Mouse (Mus musculus): Measurements from ENCODE around the gene Exoc2. TPM values are rescaled to one million over a fixed set of nuclear protein-coding genes. Genes with fewer than 3 reads are reported as not detected.

Exoc2 gene
- total and polyA plus RNA-seq, 3 experiments: 22.1 to 26.0 TPM; not detected in 1

DNA sequence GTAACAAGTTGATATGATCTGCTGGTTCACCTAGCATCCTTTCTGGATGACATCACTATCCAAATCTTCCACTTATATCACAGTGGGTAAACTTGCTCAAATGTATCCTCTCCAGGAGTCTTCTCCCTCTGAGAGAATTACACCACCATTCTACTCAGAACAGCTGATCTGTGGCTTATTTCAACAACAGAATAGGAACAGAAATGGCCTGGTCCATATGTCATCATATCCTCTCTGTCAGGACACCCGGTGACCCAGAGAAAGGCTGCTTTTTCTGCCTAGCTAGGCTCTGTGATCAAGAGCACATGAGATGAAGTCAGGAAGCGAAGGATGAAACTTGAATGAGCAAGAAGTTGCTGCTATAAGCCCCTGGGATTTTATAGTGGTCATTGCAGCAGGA, 13.8 kb upstream of the Exoc2 start:
- H3K27me3 ChIP-seq (ENCODE audit: control insufficient read depth in 1 of 2, insufficient read depth in 2 of 2, low read length in 2 of 2): peaks cover 2 to 13% of the 10 kb centered on the region in 2 experiments
- H3K9ac ChIP-seq (ENCODE audit: control insufficient read depth, low read depth, low read length, poor library complexity, severe bottlenecking): no peak overlapping the region
- H3K27ac ChIP-seq (ENCODE audit: control insufficient read depth, low read depth, low read length): no peak overlapping the region

DNA sequence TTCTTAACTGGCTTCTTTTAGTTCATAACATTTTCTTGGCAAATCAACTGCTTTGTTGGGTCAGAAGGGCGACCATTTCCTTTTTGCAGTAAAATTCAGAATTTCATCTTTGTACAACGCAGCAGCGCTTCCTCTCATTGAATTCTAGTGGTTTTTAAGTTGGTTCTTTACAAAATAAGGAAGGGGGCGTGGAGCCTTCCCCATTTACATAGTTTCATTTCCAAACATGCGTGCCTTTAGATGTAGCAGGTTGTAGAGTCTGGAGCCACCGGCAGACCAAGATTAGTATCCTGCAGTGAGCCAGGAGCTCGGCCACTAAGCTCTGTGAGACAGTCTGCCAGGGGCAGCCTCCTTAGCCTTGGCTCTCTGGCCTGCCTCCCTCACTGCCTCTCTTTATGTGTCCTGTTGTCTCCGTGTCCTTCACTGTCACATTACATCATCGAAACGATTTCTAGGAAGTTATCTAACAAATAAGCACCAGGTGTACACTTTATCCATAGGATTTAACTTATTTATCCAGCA, 13.1 kb upstream of the Exoc2 start:
- H3K27ac ChIP-seq (ENCODE audit: control insufficient read depth, low read depth, low read length): no peak overlapping the region
- H3K79me2 ChIP-seq (ENCODE audit: control insufficient read depth, insufficient read depth, low read length, poor library complexity): no peaks in the 10 kb centered on the region
- H3K9me3 ChIP-seq (replicated peaks; ENCODE audit: insufficient read depth, low read length): no peaks in the 10 kb centered on the region
- no peak for DNase-seq (ENCODE audit: low read depth, low spot score)
- TF ChIP-seq RCOR1 (IDR thresholded peaks at IDR 0.05; ENCODE audit: low read depth, low read length): no peak
- TF ChIP-seq TAL1 (IDR thresholded peaks at IDR 0.05; ENCODE audit: low read length): no peak
- TF ChIP-seq TCF12 (IDR thresholded peaks at IDR 0.05; ENCODE audit: low read depth, low read length): no peak
- no peak for TF ChIP-seq ZKSCAN1 (IDR thresholded peaks at IDR 0.05; ENCODE audit: low read depth, low read length)
- no peak for TF ChIP-seq ELF1 (IDR thresholded peaks at IDR 0.05; ENCODE audit: low read depth, low read length)
- TF ChIP-seq ZNF384 (IDR thresholded peaks at IDR 0.05; ENCODE audit: low read depth, low read length): no peak
- no peak for TF ChIP-seq POLR2AphosphoS5 (IDR thresholded peaks at IDR 0.05; ENCODE audit: borderline replicate concordance, low read depth, low read length)
- TF ChIP-seq USF1 (IDR thresholded peaks at IDR 0.05; ENCODE audit: low read depth, low read length): no peak
- H3K36me3 ChIP-seq (ENCODE audit: control insufficient read depth in 1 of 2, insufficient read depth in 2 of 2, low read length in 2 of 2): no peaks in the 10 kb centered on the region
- H3K9ac ChIP-seq (ENCODE audit: control insufficient read depth, low read depth, low read length, poor library complexity, severe bottlenecking): no peak overlapping the region
- H3K4me3 ChIP-seq (ENCODE audit: control insufficient read depth in 1 of 2, insufficient read depth in 1 of 2, low read depth in 2 of 2, low read length in 2 of 2): no peak overlapping the region
- H3K4me1 ChIP-seq (ENCODE audit: control insufficient read depth in 1 of 2, insufficient read depth in 2 of 2, low read length in 2 of 2): no peaks in the 10 kb centered on the region
- H3K27me3 ChIP-seq (ENCODE audit: control insufficient read depth in 1 of 2, insufficient read depth in 2 of 2, low read length in 2 of 2): peaks cover 2 to 13% of the 10 kb centered on the region in 2 experiments

More for the DNA sequence above, 13.8 kb upstream of the Exoc2 start:
- no peaks in the 10 kb centered on the region for H3K9me3 ChIP-seq (replicated peaks; ENCODE audit: insufficient read depth, low read length)
- H3K79me2 ChIP-seq (ENCODE audit: control insufficient read depth, insufficient read depth, low read length, poor library complexity): no peaks in the 10 kb centered on the region
- no peak overlapping the region for H3K4me3 ChIP-seq (ENCODE audit: control insufficient read depth in 1 of 2, insufficient read depth in 1 of 2, low read depth in 2 of 2, low read length in 2 of 2)
- no peaks in the 10 kb centered on the region for H3K4me1 ChIP-seq (ENCODE audit: control insufficient read depth in 1 of 2, insufficient read depth in 2 of 2, low read length in 2 of 2)
- no peak for TF ChIP-seq TCF12 (IDR thresholded peaks at IDR 0.05; ENCODE audit: low read depth, low read length)
- TF ChIP-seq UBTF (IDR thresholded peaks at IDR 0.05; ENCODE audit: borderline replicate concordance, insufficient read depth, low read depth, low read length): no peak
- TF ChIP-seq MYC (IDR thresholded peaks at IDR 0.05; ENCODE audit: low read depth, low read length): no peak
- TF ChIP-seq CHD1 (IDR thresholded peaks at IDR 0.05; ENCODE audit: low read depth, low read length): no peak
- no peak for TF ChIP-seq USF1 (IDR thresholded peaks at IDR 0.05; ENCODE audit: low read depth, low read length)
- TF ChIP-seq ETS1 (IDR thresholded peaks at IDR 0.05; ENCODE audit: low read depth, low read length): no peak
- TF ChIP-seq SMC3 (IDR thresholded peaks at IDR 0.05; ENCODE audit: low read depth, low read length): no peak
- TF ChIP-seq POLR2A (IDR thresholded peaks at IDR 0.05; ENCODE audit: control insufficient read depth in 1 of 2, insufficient read depth in 1 of 2, low read depth in 1 of 2, low read length in 2 of 2, poor library complexity in 1 of 2): no peak
- no peak for TF ChIP-seq TBP (IDR thresholded peaks at IDR 0.05; ENCODE audit: low read depth, low read length)
- TF ChIP-seq EP300 (IDR thresholded peaks at IDR 0.05; ENCODE audit: low read depth in 1 of 2, low read length in 2 of 2): no peak
- no peak for TF ChIP-seq GATA1 (IDR thresholded peaks at IDR 0.05; ENCODE audit: low read depth, low read length)
- no peak for TF ChIP-seq KAT2A (conservative IDR thresholded peaks at IDR 0.05; ENCODE audit: low read depth, low read length)
- TF ChIP-seq E2F4 (IDR thresholded peaks at IDR 0.05; ENCODE audit: borderline replicate concordance, low read depth, low read length): no peak
- TF ChIP-seq ZC3H11A (IDR thresholded peaks at IDR 0.05; ENCODE audit: low read depth, low read length): no peak
- no peak for TF ChIP-seq MXI1 (IDR thresholded peaks at IDR 0.05; ENCODE audit: low read depth, low read length)
- no peak for TF ChIP-seq ZNF384 (IDR thresholded peaks at IDR 0.05; ENCODE audit: low read depth, low read length)
- TF ChIP-seq JUND (IDR thresholded peaks at IDR 0.05; ENCODE audit: low read depth, low read length): no peak
- TF ChIP-seq RAD21 (IDR thresholded peaks at IDR 0.05; ENCODE audit: low read depth, low read length): no peak
- DNase-seq (ENCODE audit: low read depth, low spot score): no peak
- H3K36me3 ChIP-seq (ENCODE audit: control insufficient read depth in 1 of 2, insufficient read depth in 2 of 2, low read length in 2 of 2): no peaks in the 10 kb centered on the region
